ENCODE assay signal across 13 mouse cellular contexts in genomic region chr15:103032646-103033575, GRCm38 (mm10). TPM values are rescaled to one million over a fixed set of nuclear protein-coding genes. Genes with fewer than 3 reads are reported as not detected.
A peak's percentile ranks its signal among the peaks of the same experiment; 100 is the strongest.
DNase-seq lines count a peak whose midpoint lies in the region; ATAC-seq lines count a peak whose summit lies in the region.
"Had no signal": no experiment of that assay in that cellular context is flagged by ENCODE, and none has a peak within 500 bp of the region (broad histone marks: within the 10 kb centered on the region; RNA-seq: fewer than 3 reads in every experiment).

No protein-coding gene starts in this region.

- DNase-seq in kidney, adult 18-20 months = no peak
- DNase-seq in adipocyte (ENCODE audit: low spot score) = peak; percentile 30
- DNase-seq in neural tube, embryonic 11.5 days (ENCODE audit: low spot score) = peak; percentile 78
- DNase-seq in cerebellum, adult 9-11 months = no peak
- DNase-seq in cerebellum, postnatal 25 days = no peak
- DNase-seq in cerebellum, postnatal 4 days (ENCODE audit: low spot score in 2 of 2) = no peak
- DNase-seq: forebrain, postnatal 0 days had no signal

- H3K4me2 ChIP-seq in kidney, embryonic 14.5 days (replicated peaks; ENCODE audit: low read depth, low read length) = peak overlapping the region; percentile 19
- peak overlapping the region; percentile 67 for H3K4me2 ChIP-seq in hindbrain, embryonic 13.5 days
- H3K4me2 ChIP-seq in neural tube, embryonic 11.5 days (ENCODE audit: low read depth) = peak overlapping the region; percentile 99
- H3K4me2 ChIP-seq: midbrain, embryonic 13.5 days had no signal

- peak overlapping the region; percentile 77 for H3K27ac ChIP-seq in kidney, embryonic 14.5 days (ENCODE audit: low read depth, low read length)
- H3K27ac ChIP-seq in hindbrain, embryonic 13.5 days = peak overlapping the region; percentile 97
- peak overlapping the region; percentile 99 for H3K27ac ChIP-seq in neural tube, embryonic 11.5 days (ENCODE audit: low read depth, low read length)
- H3K27ac ChIP-seq: midbrain, embryonic 13.5 days had no signal

- H3K4me1 ChIP-seq in kidney, embryonic 14.5 days (ENCODE audit: control insufficient read depth, insufficient read depth, low read length) = peaks cover 55% of the 10 kb centered on the region
- H3K4me1 ChIP-seq in hindbrain, embryonic 13.5 days (replicated peaks) = peaks cover 21% of the 10 kb centered on the region
- peaks cover 55% of the 10 kb centered on the region for H3K4me1 ChIP-seq in neural tube, embryonic 11.5 days (ENCODE audit: control insufficient read depth, insufficient read depth, low read length)

- no peak overlapping the region for H3K9ac ChIP-seq in kidney, embryonic 14.5 days (ENCODE audit: low read depth, low read length)
- H3K9ac ChIP-seq in hindbrain, embryonic 13.5 days = peak overlapping the region; percentile 60
- peak overlapping the region; percentile 64 for H3K9ac ChIP-seq in neural tube, embryonic 11.5 days (ENCODE audit: low read length)
- H3K9ac ChIP-seq: forebrain, postnatal 0 days; midbrain, embryonic 13.5 days had no signal

- H3K36me3 ChIP-seq in kidney, embryonic 14.5 days (ENCODE audit: control insufficient read depth, insufficient read depth, low read length) = no peaks in the 10 kb centered on the region
- H3K36me3 ChIP-seq in hindbrain, embryonic 13.5 days = no peaks in the 10 kb centered on the region
- H3K36me3 ChIP-seq in neural tube, embryonic 11.5 days (ENCODE audit: control insufficient read depth, insufficient read depth, low read length) = no peaks in the 10 kb centered on the region
- H3K36me3 ChIP-seq: midbrain, embryonic 13.5 days had no signal

- no peaks in the 10 kb centered on the region for H3K9me3 ChIP-seq in kidney, embryonic 14.5 days (ENCODE audit: control insufficient read depth, low read length)
- no peaks in the 10 kb centered on the region for H3K9me3 ChIP-seq in hindbrain, embryonic 13.5 days
- no peaks in the 10 kb centered on the region for H3K9me3 ChIP-seq in neural tube, embryonic 11.5 days (ENCODE audit: control insufficient read depth, low read length)
- H3K9me3 ChIP-seq: midbrain, embryonic 13.5 days had no signal

- peaks cover 6% of the 10 kb centered on the region; the same call in 1 of the 2 replicates for H3K27me3 ChIP-seq in kidney, embryonic 14.5 days (ENCODE audit: control insufficient read depth, insufficient read depth, low read length)
- H3K27me3 ChIP-seq in hindbrain, embryonic 13.5 days = peaks cover 96% of the 10 kb centered on the region
- H3K27me3 ChIP-seq in neural tube, embryonic 11.5 days (ENCODE audit: control insufficient read depth, insufficient read depth, low read length) = no peaks in the 10 kb centered on the region
- H3K27me3 ChIP-seq: Patski had no signal

- 2% methylated on average over 26 of the region's 26 CpGs for WGBS in kidney, embryonic 14.5 days
- WGBS in hindbrain, embryonic 13.5 days = under 1% methylated on average over 26 of the region's 26 CpGs
- under 1% methylated on average over 26 of the region's 26 CpGs for WGBS in neural tube, embryonic 11.5 days

- H3K4me3 ChIP-seq in kidney, embryonic 14.5 days (ENCODE audit: low read length) = no peak overlapping the region; the same call in 1 of the 2 replicates
- H3K4me3 ChIP-seq in hindbrain, embryonic 13.5 days = peak overlapping the region; percentile 22
- peak overlapping the region; percentile 15 for H3K4me3 ChIP-seq in neural tube, embryonic 11.5 days (ENCODE audit: low read depth, low read length)
- H3K4me3 ChIP-seq: midbrain, embryonic 13.5 days had no signal

- 0 out of 2 replicates have a peak, but pooled peaks have one; percentile 8 for ATAC-seq in kidney, embryonic 14.5 days (ENCODE audit: low FRiP score, low TSS enrichment)
- no peak for ATAC-seq in hindbrain, embryonic 13.5 days (ENCODE audit: low FRiP score)
- ATAC-seq in neural tube, embryonic 11.5 days (ENCODE audit: insufficient read depth, low FRiP score, low TSS enrichment) = peak; percentile 45; the same call in 1 of the 2 replicates
- ATAC-seq: forebrain, postnatal 0 days; midbrain, embryonic 13.5 days; Patski had no signal

RNA-seq across cellular contexts. Expression of gene Hoxc4, which starts 14.2 kb away (rescaled TPM):
- 7.4 and 8.6 TPM in 2 replicates for polyA plus RNA-seq in kidney, embryonic 14.5 days (2014; fragmentation: Nextera tagmentation; extraction: Ambion mirVana)
- polyA plus RNA-seq in hindbrain, embryonic 13.5 days (2015; fragmentation: Nextera tagmentation; extraction: Ambion mirVana) = 76.2 and 86.9 TPM in 2 replicates
- 62.6 and 67.3 TPM in 2 replicates for polyA plus RNA-seq in neural tube, embryonic 11.5 days (2014; fragmentation: Nextera tagmentation; extraction: Ambion mirVana)
- polyA plus RNA-seq: cortical plate, adult 2 months; forebrain, postnatal 0 days had no signal

RNA-seq across cellular contexts. Expression of gene Hoxc6, which starts 34.9 kb away (rescaled TPM):
- 12.3 and 16.1 TPM in 2 replicates for polyA plus RNA-seq in kidney, embryonic 14.5 days (2014; fragmentation: Nextera tagmentation; extraction: Ambion mirVana)
- polyA plus RNA-seq in hindbrain, embryonic 13.5 days (2015; fragmentation: Nextera tagmentation; extraction: Ambion mirVana) = 5.3 and 9.1 TPM in 2 replicates
- polyA plus RNA-seq in neural tube, embryonic 11.5 days (2014; fragmentation: Nextera tagmentation; extraction: Ambion mirVana) = 95.9 and 96.4 TPM in 2 replicates
- polyA plus RNA-seq: cortical plate, adult 2 months; forebrain, postnatal 0 days; liver, embryonic 16.5 days; midbrain, embryonic 13.5 days had no signal

RNA-seq across cellular contexts. Expression of gene Hoxc8, which starts 42.5 kb away (rescaled TPM):
- 12.6 and 13.8 TPM in 2 replicates for polyA plus RNA-seq in kidney, embryonic 14.5 days (2014; fragmentation: Nextera tagmentation; extraction: Ambion mirVana)
- 0.50 and 1.5 TPM in 2 replicates for polyA plus RNA-seq in hindbrain, embryonic 13.5 days (2015; fragmentation: Nextera tagmentation; extraction: Ambion mirVana)
- polyA plus RNA-seq in neural tube, embryonic 11.5 days (2014; fragmentation: Nextera tagmentation; extraction: Ambion mirVana) = 63.7 and 67.1 TPM in 2 replicates
- polyA plus RNA-seq: cortical plate, adult 2 months; forebrain, postnatal 0 days; liver, embryonic 16.5 days; midbrain, embryonic 13.5 days had no signal

RNA-seq across cellular contexts. Expression of gene Hoxc9, which starts 56.7 kb away (rescaled TPM):
- polyA plus RNA-seq in kidney, embryonic 14.5 days (2014; fragmentation: Nextera tagmentation; extraction: Ambion mirVana) = 10.3 and 10.7 TPM in 2 replicates
- polyA plus RNA-seq in hindbrain, embryonic 13.5 days (2015; fragmentation: Nextera tagmentation; extraction: Ambion mirVana) = 0.13 TPM in 1 of 2 replicates, not detected in the other
- 36.1 and 40.0 TPM in 2 replicates for polyA plus RNA-seq in neural tube, embryonic 11.5 days (2014; fragmentation: Nextera tagmentation; extraction: Ambion mirVana)
- polyA plus RNA-seq: cortical plate, adult 2 months; forebrain, postnatal 0 days; liver, embryonic 16.5 days; midbrain, embryonic 13.5 days had no signal

Comparison
In these comparisons a context has a peak if more than half of its experiments do, and no peak if none do; other contexts are left out.
1. H3K4me2 ChIP-seq: peak in every context shown above with its lines; median percentile 99 in neural tube, embryonic 11.5 days; 67 in hindbrain, embryonic 13.5 days; 19 in kidney, embryonic 14.5 days.
2. DNase-seq: peak in adipocyte (single experiment) and neural tube, embryonic 11.5 days (single experiment); none in kidney, adult 18-20 months (single experiment), cerebellum, adult 9-11 months (single experiment), cerebellum, postnatal 25 days (0 of 2) and cerebellum, postnatal 4 days (0 of 2).
3. Peak in every context shown above with its lines, with median percentiles within 50 percentile points of each other: H3K27ac ChIP-seq.